In genomic region chr15:24588943-24589342, GRCm38 (mm10) we compare ENCODE assay signal across 8 mouse cellular contexts.
DNase-seq lines count a peak whose midpoint lies in the region; ATAC-seq and TF ChIP-seq lines count a peak whose summit lies in the region.

No protein-coding gene starts in this region.

- H3K36me3 ChIP-seq in heart, adult 2 months (ENCODE audit: control insufficient read depth, insufficient read depth, low read length): no peaks in the 10 kb centered on the region
- no peaks in the 10 kb centered on the region for H3K36me3 ChIP-seq in heart, embryonic 12.5 days

- TF ChIP-seq EP300 in heart, adult 2 months (IDR thresholded peaks at IDR 0.05; ENCODE audit: insufficient read depth, low read depth, low read length): no peak

- TF ChIP-seq POLR2A in heart, adult 2 months (IDR thresholded peaks at IDR 0.05; ENCODE audit: insufficient read depth, low read depth, low read length): no peak

- no peak overlapping the region for H3K27ac ChIP-seq in heart, adult 2 months
- no peak overlapping the region for H3K27ac ChIP-seq in heart, embryonic 12.5 days (ENCODE audit: poor library complexity, severe bottlenecking)

- no peaks in the 10 kb centered on the region for H3K79me2 ChIP-seq in heart, adult 2 months (replicated peaks; ENCODE audit: control insufficient read depth, insufficient read depth, low read length)

- H3K4me2 ChIP-seq in heart, embryonic 12.5 days: no peak overlapping the region

- ATAC-seq in heart, embryonic 12.5 days (ENCODE audit: insufficient number of reproducible peaks, low FRiP score): no peak

- TF ChIP-seq CTCF in heart, adult 2 months (IDR thresholded peaks at IDR 0.05): peak; percentile 75

- H3K4me1 ChIP-seq in heart, adult 2 months (ENCODE audit: control insufficient read depth, insufficient read depth, low read length): no peaks in the 10 kb centered on the region
- no peaks in the 10 kb centered on the region for H3K4me1 ChIP-seq in heart, embryonic 12.5 days (replicated peaks)

- no peak overlapping the region for H3K9ac ChIP-seq in heart, adult 2 months (ENCODE audit: low read depth, low read length)
- no peak overlapping the region for H3K9ac ChIP-seq in heart, embryonic 12.5 days

- intact Hi-C loops in heart, adult 2 months (cut with DNase I): loop anchor here (1.0 kb wide), 1 partner anchor 825 kb away; no protein-coding TSS in a partner anchor

- H3K27me3 ChIP-seq in heart, adult 2 months (ENCODE audit: control insufficient read depth, insufficient read depth, low read length): no peaks in the 10 kb centered on the region
- H3K27me3 ChIP-seq in heart, embryonic 12.5 days (replicated peaks): no peaks in the 10 kb centered on the region

- 14% methylated on average over 4 of the region's 4 CpGs for WGBS in heart, adult 2 months
- WGBS in heart, embryonic 12.5 days: 39% methylated on average over 4 of the region's 4 CpGs

- peak; percentile 4 to 31 for DNase-seq in heart, adult 2 months
- peak; percentile 25 for DNase-seq in ES-CJ7 (ENCODE audit: low read depth, low spot score)
- DNase-seq in cerebellum, adult 18-20 months: peak; percentile 45 to 67
- DNase-seq in forelimb bud, embryonic 11.5 days (ENCODE audit: low read depth, low spot score): peak; percentile 74
- peak; percentile 65 for DNase-seq in layer of hippocampus, adult 11-12 months (ENCODE audit: low spot score)
- peak; percentile 54 for DNase-seq in lung, postnatal 14 days
- peak; percentile 72 for DNase-seq in right cerebral cortex, postnatal 4 days

- H3K9me3 ChIP-seq in heart, embryonic 12.5 days (replicated peaks): no peaks in the 10 kb centered on the region

- H3K4me3 ChIP-seq in heart, adult 2 months: no peak overlapping the region
- no peak overlapping the region for H3K4me3 ChIP-seq in heart, embryonic 12.5 days

Comparison
In these comparisons a context has a peak if more than half of its experiments do, and no peak if none do; other contexts are left out.
1. DNase-seq: peak in every context shown above with its lines; median percentile 74 in forelimb bud, embryonic 11.5 days; 72 in right cerebral cortex, postnatal 4 days; 65 in layer of hippocampus, adult 11-12 months; 56 in cerebellum, adult 18-20 months; 54 in lung, postnatal 14 days; 25 in ES-CJ7; 18 in heart, adult 2 months.